Mouse (Mus musculus): ENCODE measurements around the gene Optn. TPM values are rescaled to one million over a fixed set of nuclear protein-coding genes. Genes with fewer than 3 reads are reported as not detected.
"Not testable (repeated sequence)": the region's sequence is repeated elsewhere in the genome, so short reads cannot be mapped to it uniquely, and the experiment has no call there.

The Optn gene
- polyA plus RNA-seq, 1 experiment from 2014 or later: 24.3 TPM

GRCm38 (mm10) chr2:5090385-5090784, 26.5 kb upstream of the Optn start:
- H3K27me3 ChIP-seq (ENCODE audit: control insufficient read depth, insufficient read depth, low read depth, low read length); H3K4me3 ChIP-seq (ENCODE audit: low read depth, low read length); H3K4me2 ChIP-seq (ENCODE audit: low read length); H3K9ac ChIP-seq (ENCODE audit: low read depth, low read length); H3K36me3 ChIP-seq (ENCODE audit: control insufficient read depth, insufficient read depth, low read length); H3K9me3 ChIP-seq (replicated peaks; ENCODE audit: control insufficient read depth, low read length, poor library complexity, severe bottlenecking); H3K4me1 ChIP-seq (ENCODE audit: control insufficient read depth, insufficient read depth, low read length); H3K27ac ChIP-seq (ENCODE audit: low read length): not testable (repeated sequence)
- WGBS: 63% methylated on average over 4 of the region's 4 CpGs
- peak; percentile 78 for ATAC-seq

- no peaks in the 10 kb centered on the region for H3K27me3 ChIP-seq (ENCODE audit: control insufficient read depth, insufficient read depth, low read depth, low read length)
- H3K4me3 ChIP-seq (ENCODE audit: low read depth, low read length): no peak overlapping the region
- no peaks in the 10 kb centered on the region for H3K36me3 ChIP-seq (ENCODE audit: control insufficient read depth, insufficient read depth, low read length)
- H3K4me1 ChIP-seq (ENCODE audit: control insufficient read depth, insufficient read depth, low read length): no peaks in the 10 kb centered on the region
- H3K27ac ChIP-seq (ENCODE audit: low read length): no peak overlapping the region
- H3K9me3 ChIP-seq (replicated peaks; ENCODE audit: control insufficient read depth, low read length, poor library complexity, severe bottlenecking): no peaks in the 10 kb centered on the region
- no peak overlapping the region for H3K9ac ChIP-seq (ENCODE audit: low read depth, low read length)
- ATAC-seq: no peak
- no peak overlapping the region for H3K4me2 ChIP-seq (ENCODE audit: low read length)
- 88% methylated on average over 3 of the region's 3 CpGs for WGBS
Measured at GRCm38 (mm10) chr2:5087667-5088066, 23.8 kb upstream of the Optn start.

DNA sequence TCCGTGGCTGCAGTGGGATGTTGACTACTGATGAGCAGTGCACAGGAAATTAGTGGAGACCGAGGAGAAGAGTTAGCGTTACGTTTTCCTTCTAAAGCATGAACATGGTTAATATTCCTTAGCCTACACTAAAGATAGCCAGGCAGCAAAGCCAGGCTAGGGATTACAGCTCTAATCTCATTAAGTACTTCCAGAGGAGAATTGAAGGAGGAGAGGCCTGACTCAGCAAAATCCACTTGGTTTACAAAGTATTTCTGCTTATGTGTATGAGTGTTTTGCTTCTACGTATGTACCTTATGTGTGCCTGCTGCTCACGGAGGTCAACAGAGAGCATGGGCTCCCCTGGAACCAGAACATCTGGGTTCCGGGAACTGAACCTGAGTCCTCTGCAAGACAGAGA, 19.9 kb upstream of the Optn start:
- H3K27me3 ChIP-seq (ENCODE audit: control insufficient read depth, insufficient read depth, low read depth, low read length): no peaks in the 10 kb centered on the region
- ATAC-seq: no peak
- 70% methylated on average over 7 of the region's 7 CpGs for WGBS

GRCm38 (mm10) chr2:5080053-5080787, 16.4 kb upstream of the Optn start:
- no peaks in the 10 kb centered on the region for H3K4me1 ChIP-seq (ENCODE audit: control insufficient read depth, insufficient read depth, low read length)
- H3K9ac ChIP-seq (ENCODE audit: low read depth, low read length): peak overlapping the region; percentile 55
- peak overlapping the region; percentile 72 for H3K4me2 ChIP-seq (ENCODE audit: low read length)
- peak overlapping the region; percentile 33 for H3K4me3 ChIP-seq (ENCODE audit: low read depth, low read length)
- 0 out of 2 replicates have a peak, but pooled peaks cover 2% of the 10 kb centered on the region for H3K9me3 ChIP-seq (replicated peaks; ENCODE audit: control insufficient read depth, low read length, poor library complexity, severe bottlenecking)
- H3K36me3 ChIP-seq (ENCODE audit: control insufficient read depth, insufficient read depth, low read length): no peaks in the 10 kb centered on the region
- peak; percentile 86 for ATAC-seq
- H3K27me3 ChIP-seq (ENCODE audit: control insufficient read depth, insufficient read depth, low read depth, low read length): no peaks in the 10 kb centered on the region
- 4% methylated on average over 14 of the region's 14 CpGs for WGBS
- no peak overlapping the region for H3K27ac ChIP-seq (ENCODE audit: low read length)

More for the DNA sequence above, 19.9 kb upstream of the Optn start:
- no peak overlapping the region for H3K9ac ChIP-seq (ENCODE audit: low read depth, low read length)
- no peaks in the 10 kb centered on the region for H3K36me3 ChIP-seq (ENCODE audit: control insufficient read depth, insufficient read depth, low read length)
- H3K4me2 ChIP-seq (ENCODE audit: low read length): no peak overlapping the region
- no peak overlapping the region for H3K4me3 ChIP-seq (ENCODE audit: low read depth, low read length)
- no peaks in the 10 kb centered on the region for H3K4me1 ChIP-seq (ENCODE audit: control insufficient read depth, insufficient read depth, low read length)
- H3K27ac ChIP-seq (ENCODE audit: low read length): no peak overlapping the region
- H3K9me3 ChIP-seq (replicated peaks; ENCODE audit: control insufficient read depth, low read length, poor library complexity, severe bottlenecking): no peaks in the 10 kb centered on the region

DNA sequence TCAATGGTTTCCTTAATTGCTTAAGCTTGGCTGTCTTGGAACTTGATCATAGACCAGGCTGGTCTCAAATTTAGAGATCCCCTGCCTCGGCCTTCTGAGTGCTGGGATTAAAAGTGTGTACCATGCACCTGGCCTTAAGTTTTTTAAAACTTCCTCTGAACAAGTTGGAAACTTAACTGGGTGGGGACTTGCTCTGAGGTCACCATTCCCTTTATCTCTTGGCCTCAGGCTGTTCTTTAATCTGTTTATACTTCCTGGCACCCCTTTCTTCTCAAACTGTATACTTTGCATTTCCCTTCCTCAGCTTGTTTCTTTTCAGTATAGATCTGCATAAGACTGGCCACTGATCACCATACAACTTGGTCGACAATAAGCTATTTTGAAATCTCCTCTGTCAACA, 14.1 kb upstream of the Optn start:
- Histone ChIP-seq H3K27ac (ENCODE audit: low read length) (no peak overlapping the region), H3K27me3 (ENCODE audit: control insufficient read depth, insufficient read depth, low read depth, low read length) (no peaks in the 10 kb centered on the region), H3K36me3 (ENCODE audit: control insufficient read depth, insufficient read depth, low read length) (no peaks in the 10 kb centered on the region), H3K4me1 (ENCODE audit: control insufficient read depth, insufficient read depth, low read length) (no peaks in the 10 kb centered on the region), H3K9ac (ENCODE audit: low read depth, low read length) (no peak overlapping the region), H3K4me3 (ENCODE audit: low read depth, low read length) (no peak overlapping the region), H3K9me3 (replicated peaks; ENCODE audit: control insufficient read depth, low read length, poor library complexity, severe bottlenecking) (0 out of 2 replicates have a peak, but pooled peaks cover 2% of the 10 kb centered on the region), H3K4me2 (ENCODE audit: low read length) (no peak overlapping the region)
- 70% methylated on average over 2 of the region's 2 CpGs for WGBS
- no peak for ATAC-seq

GRCm38 (mm10) chr2:5077490-5077889, 13.6 kb upstream of the Optn start:
- Histone ChIP-seq H3K9ac (ENCODE audit: low read depth, low read length) (no peak overlapping the region), H3K4me3 (ENCODE audit: low read depth, low read length) (no peak overlapping the region), H3K9me3 (replicated peaks; ENCODE audit: control insufficient read depth, low read length, poor library complexity, severe bottlenecking) (0 out of 2 replicates have a peak, but pooled peaks cover 2% of the 10 kb centered on the region), H3K36me3 (ENCODE audit: control insufficient read depth, insufficient read depth, low read length) (no peaks in the 10 kb centered on the region), H3K27me3 (ENCODE audit: control insufficient read depth, insufficient read depth, low read depth, low read length) (no peaks in the 10 kb centered on the region), H3K27ac (ENCODE audit: low read length) (no peak overlapping the region), H3K4me2 (ENCODE audit: low read length) (no peak overlapping the region), H3K4me1 (ENCODE audit: control insufficient read depth, insufficient read depth, low read length) (no peaks in the 10 kb centered on the region)
- WGBS: 85% methylated on average over 2 of the region's 2 CpGs
- no peak for ATAC-seq

DNA sequence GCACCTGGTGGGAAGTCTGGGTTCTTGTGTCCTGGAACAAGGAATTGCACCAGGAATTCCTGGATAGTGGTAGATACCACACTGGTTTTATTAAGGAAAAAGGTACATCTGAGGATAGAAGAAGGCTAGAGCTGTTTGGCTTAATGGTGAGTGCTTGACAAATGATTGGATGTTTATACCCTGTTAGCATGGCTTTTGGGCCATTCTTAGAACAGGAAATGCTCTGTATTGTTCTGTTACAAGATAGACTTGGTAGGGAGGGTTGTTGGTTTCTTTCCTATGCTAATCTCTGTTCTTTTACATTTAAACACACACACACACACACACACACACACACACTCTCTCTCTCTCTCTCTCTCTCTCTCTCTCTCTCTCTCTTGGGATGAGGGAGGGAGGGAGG, 12.0 kb upstream of the Optn start:
- H3K4me1 ChIP-seq (ENCODE audit: control insufficient read depth, insufficient read depth, low read length): no peaks in the 10 kb centered on the region
- H3K36me3 ChIP-seq (ENCODE audit: control insufficient read depth, insufficient read depth, low read length): no peaks in the 10 kb centered on the region
- no peak overlapping the region for H3K4me3 ChIP-seq (ENCODE audit: low read depth, low read length)
- no peak overlapping the region for H3K27ac ChIP-seq (ENCODE audit: low read length)
- H3K27me3 ChIP-seq (ENCODE audit: control insufficient read depth, insufficient read depth, low read depth, low read length): no peaks in the 10 kb centered on the region
- H3K9ac ChIP-seq (ENCODE audit: low read depth, low read length): no peak overlapping the region
- no peak overlapping the region for H3K4me2 ChIP-seq (ENCODE audit: low read length)
- no peak for ATAC-seq
- H3K9me3 ChIP-seq (replicated peaks; ENCODE audit: control insufficient read depth, low read length, poor library complexity, severe bottlenecking): 0 out of 2 replicates have a peak, but pooled peaks cover 2% of the 10 kb centered on the region

- WGBS: 61% methylated on average over 2 of the region's 2 CpGs
- ATAC-seq: no peak
- no peaks in the 10 kb centered on the region for H3K36me3 ChIP-seq (ENCODE audit: control insufficient read depth, insufficient read depth, low read length)
- no peak overlapping the region for H3K27ac ChIP-seq (ENCODE audit: low read length)
- 0 out of 2 replicates have a peak, but pooled peaks cover 2% of the 10 kb centered on the region for H3K9me3 ChIP-seq (replicated peaks; ENCODE audit: control insufficient read depth, low read length, poor library complexity, severe bottlenecking)
- H3K4me2 ChIP-seq (ENCODE audit: low read length): no peak overlapping the region
- no peak overlapping the region for H3K9ac ChIP-seq (ENCODE audit: low read depth, low read length)
- no peaks in the 10 kb centered on the region for H3K4me1 ChIP-seq (ENCODE audit: control insufficient read depth, insufficient read depth, low read length)
- no peaks in the 10 kb centered on the region for H3K27me3 ChIP-seq (ENCODE audit: control insufficient read depth, insufficient read depth, low read depth, low read length)
- no peak overlapping the region for H3K4me3 ChIP-seq (ENCODE audit: low read depth, low read length)
Measured at GRCm38 (mm10) chr2:5075432-5075831, 11.6 kb upstream of the Optn start.

DNA sequence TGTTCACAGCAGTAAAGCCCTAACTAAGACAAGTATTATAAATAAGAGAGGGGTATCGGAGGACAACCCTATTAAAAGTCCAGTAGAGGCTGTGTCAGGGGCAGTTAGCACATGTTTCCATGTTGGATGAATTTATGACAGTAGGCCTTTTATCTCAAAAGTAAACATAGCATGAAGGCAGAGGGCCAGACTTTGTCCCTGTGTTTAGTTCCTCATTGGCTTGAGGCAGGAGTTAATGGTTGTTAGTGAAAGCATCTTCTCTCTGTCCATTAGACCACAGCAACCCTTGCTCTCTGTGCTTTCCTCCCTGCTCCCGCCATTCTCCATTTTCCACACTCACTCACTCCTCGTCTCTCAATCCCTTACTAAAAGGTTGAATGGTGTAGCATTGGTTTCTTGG, 9.9 kb upstream of the Optn start:
- Histone ChIP-seq H3K9ac (ENCODE audit: low read depth, low read length) (no peak overlapping the region), H3K27me3 (ENCODE audit: control insufficient read depth, insufficient read depth, low read depth, low read length) (no peaks in the 10 kb centered on the region), H3K4me1 (ENCODE audit: control insufficient read depth, insufficient read depth, low read length) (no peaks in the 10 kb centered on the region), H3K27ac (ENCODE audit: low read length) (no peak overlapping the region), H3K9me3 (replicated peaks; ENCODE audit: control insufficient read depth, low read length, poor library complexity, severe bottlenecking) (0 out of 2 replicates have a peak, but pooled peaks cover 2% of the 10 kb centered on the region), H3K4me2 (ENCODE audit: low read length) (no peak overlapping the region), H3K4me3 (ENCODE audit: low read depth, low read length) (no peak overlapping the region), H3K36me3 (ENCODE audit: control insufficient read depth, insufficient read depth, low read length) (no peaks in the 10 kb centered on the region)
- WGBS: 94% methylated on average over 3 of the region's 3 CpGs
- ATAC-seq: no peak

All from midbrain, embryonic 16.5 days (tissue).